Mouse (Mus musculus) stomach, postnatal 0 days (tissue): ENCODE data around the gene Slc25a13. TPM values are rescaled to one million over a fixed set of nuclear protein-coding genes. Genes with fewer than 3 reads are reported as not detected.

ENCODE experiments used
- ATAC-seq: fragments of 200-750 bp; cut with Nextera tagmentation; 2 replicates; pipeline ENCODE4 v1.8.0; 2017; ENCODE audit not compliant: low FRiP score, low TSS enrichment
- DNase-seq: peaks from one replicate; pipeline ENCODE4 v3.0.0-alpha.2; 2016; ENCODE audit warnings: low spot score
- H3K27ac ChIP-seq: fragments of 300-500 bp; sonication (generic); replicated peaks from 2 replicates; pipeline ENCODE4 v1.5.1; 2014; ENCODE audit warnings: mild to moderate bottlenecking, control low read depth
- H3K27me3 ChIP-seq: fragments of 300-500 bp; sonication (generic); 2 replicates; pipeline ENCODE4 v1.6.1; 2014; ENCODE audit warnings: low read length; ENCODE audit not compliant: control insufficient read depth, insufficient read depth
- H3K36me3 ChIP-seq: fragments of 300-500 bp; sonication (generic); 2 replicates; pipeline ENCODE4 v1.6.1; 2014; ENCODE audit warnings: low read length, mixed read lengths; ENCODE audit not compliant: control insufficient read depth, insufficient read depth
- H3K4me1 ChIP-seq: fragments of 300-500 bp; sonication (generic); replicated peaks from 2 replicates; pipeline ENCODE4 v1.6.1; 2014; ENCODE audit warnings: antibody characterized with exemption; ENCODE audit not compliant: control insufficient read depth, insufficient read depth
- H3K4me2 ChIP-seq: fragments of 300-500 bp; sonication (generic); replicated peaks from 2 replicates; pipeline ENCODE4 v1.6.1; 2014; ENCODE audit warnings: low read depth, mild to moderate bottlenecking, control low read depth, moderate library complexity
- H3K4me3 ChIP-seq: fragments of 300-500 bp; sonication (generic); 2 replicates; pipeline ENCODE4 v1.5.1; 2014; ENCODE audit warnings: low read depth, low read length, control low read depth
- H3K9ac ChIP-seq: fragments of 300-500 bp; sonication (generic); 2 replicates; pipeline ENCODE4 v1.6.1; 2014; ENCODE audit warnings: mild to moderate bottlenecking, low read length, control low read depth, mixed read lengths
- H3K9me3 ChIP-seq: fragments of 300-500 bp; sonication (generic); 2 replicates; pipeline ENCODE4 v1.6.1; 2016; ENCODE audit warnings: low read length; ENCODE audit not compliant: control insufficient read depth
- CTCF ChIP-seq: IDR thresholded peaks from 2 replicates; pipeline ENCODE4 v1.5.1; 2016; ENCODE audit warnings: antibody characterized with exemption, low read depth, mild to moderate bottlenecking, moderate library complexity
- EP300 ChIP-seq: optimal IDR thresholded peaks from 2 replicates; pipeline ENCODE3; 2016; ENCODE audit warnings: antibody characterized with exemption
- WGBS: fragments of 180-500 bp; shearing (Covaris S2); extraction: QIAGEN DNeasy Blood & Tissue Kit; methylation state at CpG from one replicate; pipeline ENCODE4 v1.1.7; 2014; 5-methylcytosine and 5-hydroxymethylcytosine counted together
- polyA plus RNA-seq: library from polyadenylated mRNA; unstranded; fragments of >200 nt; fragmentation: Nextera tagmentation; extraction: Ambion mirVana; gene quantifications from 2 replicates; pipeline ENCODE4 v1.2.1, GENCODE M21; 2015

Slc25a13 gene
- polyA plus RNA-seq, 1 experiment from 2014 or later = 18.5 TPM

DNA sequence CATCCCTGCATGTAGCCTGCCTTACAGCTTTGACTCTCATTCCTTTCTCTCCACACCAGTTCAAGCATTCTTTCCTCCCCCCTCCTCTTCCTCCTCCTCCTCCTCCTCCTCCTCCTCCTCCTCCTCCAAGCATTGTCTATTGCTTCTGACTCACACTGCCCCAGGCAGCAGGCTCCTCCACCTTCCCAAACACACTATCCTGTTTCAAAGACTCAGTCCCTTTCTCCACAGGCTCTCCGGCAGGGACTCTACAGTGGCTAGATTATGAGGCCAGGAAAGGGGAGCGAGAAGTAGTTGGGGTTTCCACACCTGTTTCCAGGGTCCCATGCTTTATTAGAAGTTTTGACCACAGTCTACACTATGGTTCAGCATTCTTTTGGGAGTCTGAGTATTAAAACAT lies 113.5 kb downstream of the Slc25a13 start:
- no peaks in the 10 kb centered on the region for H3K9me3 ChIP-seq
- no peak overlapping the region for H3K27ac ChIP-seq
- TF ChIP-seq EP300 = no peak
- TF ChIP-seq CTCF = no peak
- DNase-seq = no peak
- H3K4me3 ChIP-seq = no peak overlapping the region
- H3K4me1 ChIP-seq = no peaks in the 10 kb centered on the region
- H3K4me2 ChIP-seq = no peak overlapping the region
- H3K36me3 ChIP-seq = no peaks in the 10 kb centered on the region
- ATAC-seq = no peak
- no peaks in the 10 kb centered on the region for H3K27me3 ChIP-seq
- WGBS = 70% methylated on average over 2 of the region's 2 CpGs
- H3K9ac ChIP-seq = no peak overlapping the region

DNA sequence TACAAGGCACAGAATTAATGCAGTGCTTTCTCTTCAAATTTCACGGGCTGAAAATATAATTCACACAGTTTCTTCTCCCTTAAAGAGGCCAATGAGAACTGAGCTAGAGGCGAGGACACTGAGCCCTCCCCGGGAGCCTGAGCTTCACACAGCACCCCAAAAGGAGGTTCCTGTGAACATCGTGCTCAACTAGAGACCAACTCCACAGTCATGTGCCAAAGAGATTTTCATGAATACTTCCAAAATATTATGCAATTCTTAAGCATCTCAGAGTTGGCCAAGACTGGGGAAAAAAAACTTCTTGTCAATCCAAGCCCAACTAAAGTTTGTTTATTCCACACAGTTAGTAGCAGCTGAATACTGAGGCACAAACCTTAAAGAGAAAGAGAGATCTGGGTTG lies 115.4 kb downstream of the Slc25a13 start:
- H3K27ac ChIP-seq = no peak overlapping the region
- no peak for TF ChIP-seq EP300
- no peak for TF ChIP-seq CTCF
- WGBS = 59% methylated on average over 4 of the region's 4 CpGs
- H3K9me3 ChIP-seq = no peaks in the 10 kb centered on the region
- no peaks in the 10 kb centered on the region for H3K27me3 ChIP-seq
- ATAC-seq (no peak), DNase-seq (no peak)
- no peaks in the 10 kb centered on the region for H3K4me1 ChIP-seq
- no peak overlapping the region for H3K4me2 ChIP-seq
- H3K36me3 ChIP-seq = no peaks in the 10 kb centered on the region
- H3K4me3 ChIP-seq = no peak overlapping the region
- H3K9ac ChIP-seq = no peak overlapping the region

DNA sequence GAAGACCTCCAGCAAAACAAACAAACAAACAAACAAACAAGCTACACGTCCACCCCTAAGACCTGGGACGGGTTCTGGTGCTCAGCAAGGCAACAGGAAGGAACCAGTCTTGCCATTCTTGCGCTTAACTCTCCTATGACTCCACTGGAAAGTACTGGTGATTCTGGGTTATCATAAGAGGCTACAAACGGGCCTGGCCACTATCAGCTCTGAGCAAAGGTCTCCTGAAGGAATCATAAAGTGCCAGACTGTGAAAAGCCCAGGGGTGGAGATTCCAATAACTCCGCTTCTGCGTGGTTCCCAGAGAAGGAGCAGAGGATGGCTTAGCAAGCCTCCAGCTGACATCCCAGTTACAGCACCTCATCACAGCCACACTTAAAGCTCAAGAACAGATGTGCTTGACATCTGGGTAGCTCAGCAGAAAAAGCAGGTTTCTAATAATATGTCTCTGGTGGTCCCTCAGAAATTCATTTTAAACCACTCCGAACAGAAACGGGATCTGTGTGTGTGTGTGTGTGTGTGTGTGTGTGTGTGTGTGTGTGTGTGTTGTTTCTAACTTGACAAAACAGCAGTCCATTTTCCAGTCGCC lies 116.0 kb downstream of the Slc25a13 start:
- Histone ChIP-seq H3K9ac (no peak overlapping the region), H3K27ac (no peak overlapping the region), H3K9me3 (no peaks in the 10 kb centered on the region), H3K36me3 (no peaks in the 10 kb centered on the region), H3K4me2 (no peak overlapping the region), H3K4me1 (no peaks in the 10 kb centered on the region), H3K27me3 (no peaks in the 10 kb centered on the region), H3K4me3 (no peak overlapping the region)
- WGBS = 76% methylated on average over 9 of the region's 9 CpGs
- DNase-seq (no peak), ATAC-seq (no peak)
- no peak for TF ChIP-seq EP300
- TF ChIP-seq CTCF = no peak

DNA sequence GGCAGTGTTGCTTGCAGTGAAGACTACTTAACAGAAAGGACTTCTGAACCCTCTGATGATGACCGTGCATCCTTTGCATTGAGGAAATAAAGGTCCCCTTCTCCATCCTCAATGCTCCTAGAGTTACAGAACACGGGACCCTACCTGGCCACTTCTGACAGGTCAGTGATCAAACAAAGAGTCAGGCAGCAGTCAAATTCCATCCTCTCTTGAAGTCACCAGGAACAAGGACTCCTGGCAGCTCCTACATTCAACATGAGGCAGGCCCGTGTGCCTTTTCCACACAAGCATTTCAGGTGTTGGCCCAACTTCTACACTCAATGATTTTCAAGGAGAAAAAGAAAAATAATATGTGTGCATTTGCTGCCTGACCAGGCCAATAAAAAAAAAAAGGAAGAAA lies 123.0 kb downstream of the Slc25a13 start:
- 67% methylated on average over 3 of the region's 3 CpGs for WGBS
- H3K27ac ChIP-seq = no peak overlapping the region
- no peak overlapping the region for H3K9ac ChIP-seq
- H3K27me3 ChIP-seq = no peaks in the 10 kb centered on the region
- H3K4me2 ChIP-seq = no peak overlapping the region
- H3K36me3 ChIP-seq = no peaks in the 10 kb centered on the region
- no peaks in the 10 kb centered on the region for H3K4me1 ChIP-seq
- H3K4me3 ChIP-seq = no peak overlapping the region
- DNase-seq (no peak), ATAC-seq (no peak)
- TF ChIP-seq EP300 (no peak), CTCF (no peak)
- H3K9me3 ChIP-seq = no peaks in the 10 kb centered on the region

- DNase-seq = no peak
- H3K27ac ChIP-seq = no peak overlapping the region
Observed at GRCm38 (mm10) chr6:6093522-6093921, 123.5 kb downstream of the Slc25a13 start.

DNA sequence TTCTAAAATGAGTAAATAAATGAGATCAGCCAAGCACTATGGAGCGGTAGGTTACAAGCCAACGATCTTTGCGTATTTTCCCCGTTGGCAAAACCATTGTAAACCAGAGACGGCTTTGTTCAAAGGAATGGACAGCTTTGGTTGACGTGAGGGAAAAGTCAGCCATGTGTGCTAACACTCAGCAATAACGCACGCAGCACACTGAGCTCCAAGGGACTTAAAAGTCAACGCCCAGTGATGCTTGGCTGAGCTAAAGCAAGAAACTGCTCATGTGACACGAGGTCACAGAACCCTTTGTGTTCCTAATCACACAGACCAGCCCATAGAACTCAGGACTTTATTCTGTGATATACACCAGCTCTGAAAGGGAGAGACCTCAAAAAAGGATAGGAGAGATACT lies 124.5 kb downstream of the Slc25a13 start:
- no peak overlapping the region for H3K27ac ChIP-seq
- no peaks in the 10 kb centered on the region for H3K4me1 ChIP-seq
- ATAC-seq (peak; percentile 49; the same call in 1 of the 2 replicates), DNase-seq (no peak)
- H3K27me3 ChIP-seq = no peaks in the 10 kb centered on the region
- no peaks in the 10 kb centered on the region for H3K9me3 ChIP-seq
- WGBS = 67% methylated on average over 10 of the region's 10 CpGs
- no peak overlapping the region for H3K4me2 ChIP-seq
- TF ChIP-seq CTCF = no peak
- no peak overlapping the region for H3K9ac ChIP-seq
- no peaks in the 10 kb centered on the region for H3K36me3 ChIP-seq
- no peak overlapping the region for H3K4me3 ChIP-seq

More at GRCm38 (mm10) chr6:6093522-6093921, 123.5 kb downstream of the Slc25a13 start:
- Histone ChIP-seq H3K4me3 (no peak overlapping the region), H3K4me1 (no peaks in the 10 kb centered on the region), H3K9me3 (no peaks in the 10 kb centered on the region), H3K4me2 (no peak overlapping the region), H3K9ac (no peak overlapping the region), H3K27me3 (no peaks in the 10 kb centered on the region), H3K36me3 (no peaks in the 10 kb centered on the region)
- 52% methylated on average over 3 of the region's 3 CpGs for WGBS
- ATAC-seq = no peak
- no peak for TF ChIP-seq EP300
- TF ChIP-seq CTCF = no peak
